15 mouse cellular contexts compared by ENCODE assay signal in the genomic region with DNA sequence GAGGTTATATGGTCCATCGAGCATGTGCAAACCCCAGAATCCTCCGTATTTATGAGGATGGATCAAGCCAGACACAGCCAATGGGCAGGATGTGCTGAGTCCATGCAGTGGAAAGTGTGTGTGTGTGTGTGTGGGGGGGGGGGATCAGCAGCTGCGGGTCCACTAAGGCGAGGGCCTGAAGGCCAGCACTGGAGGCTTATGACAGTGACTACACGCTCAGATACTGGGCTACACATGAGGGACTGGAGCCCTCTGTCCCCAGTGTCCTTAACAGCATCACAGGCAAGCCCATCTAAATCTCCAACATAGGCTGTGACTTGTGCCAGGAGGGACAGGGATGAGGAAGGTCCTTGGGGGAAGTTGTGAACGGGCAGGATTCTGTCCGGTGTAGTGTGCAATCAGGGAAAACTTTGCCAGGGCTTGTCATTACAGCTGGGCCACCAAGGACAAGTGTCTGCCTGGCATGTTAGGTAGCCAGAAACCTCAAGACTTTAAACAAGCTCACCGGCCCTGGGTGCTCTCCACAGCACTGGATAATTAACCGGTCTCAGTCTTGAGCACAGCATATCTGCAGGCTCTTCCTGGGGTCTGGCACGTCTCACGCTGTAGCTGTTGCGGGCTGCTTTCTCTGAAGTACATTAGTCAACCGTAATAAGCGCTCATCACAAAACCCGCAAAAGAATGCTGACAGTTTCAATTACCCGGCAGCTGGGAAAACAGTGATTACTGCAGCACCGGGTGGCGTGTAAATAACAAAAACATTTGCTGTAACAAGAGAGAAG.
DNase-seq lines count a peak whose midpoint lies in the region; ATAC-seq and TF ChIP-seq lines count a peak whose summit lies in the region.
"Had no signal": no experiment of that assay in that cellular context is flagged by ENCODE, and none has a peak within 500 bp of the region (broad histone marks: within the 10 kb centered on the region; RNA-seq: fewer than 3 reads in every experiment).

No protein-coding gene starts in this region.

- H3K79me2 ChIP-seq in C2C12 (ENCODE audit: control insufficient read depth, insufficient read depth): no peaks in the 10 kb centered on the region

- no peaks in the 10 kb centered on the region for H3K27me3 ChIP-seq in C2C12 (ENCODE audit: control insufficient read depth, insufficient read depth, insufficient read length)
- H3K27me3 ChIP-seq in forebrain, embryonic 13.5 days: 0 out of 2 replicates have a peak, but pooled peaks cover 3% of the 10 kb centered on the region
- H3K27me3 ChIP-seq in midbrain, embryonic 13.5 days: no peaks in the 10 kb centered on the region
- H3K27me3 ChIP-seq: CH12.LX had no signal

- peaks cover 18% of the 10 kb centered on the region for H3K4me1 ChIP-seq in forebrain, embryonic 13.5 days
- H3K4me1 ChIP-seq in midbrain, embryonic 13.5 days (replicated peaks): peaks cover 28% of the 10 kb centered on the region
- H3K4me1 ChIP-seq: heart, embryonic 15.5 days; limb, embryonic 15.5 days had no signal

- H3K36me3 ChIP-seq in C2C12 (ENCODE audit: control insufficient read depth, insufficient read depth): no peaks in the 10 kb centered on the region
- peaks cover 7% of the 10 kb centered on the region for H3K36me3 ChIP-seq in forebrain, embryonic 13.5 days (ENCODE audit: poor library complexity, severe bottlenecking)
- H3K36me3 ChIP-seq in midbrain, embryonic 13.5 days: peaks cover 41% of the 10 kb centered on the region
- H3K36me3 ChIP-seq: heart, embryonic 15.5 days; limb, embryonic 15.5 days had no signal

- H3K9me3 ChIP-seq in forebrain, embryonic 13.5 days (replicated peaks): no peaks in the 10 kb centered on the region
- H3K9me3 ChIP-seq in midbrain, embryonic 13.5 days: no peaks in the 10 kb centered on the region
- H3K9me3 ChIP-seq: heart, embryonic 15.5 days; limb, embryonic 15.5 days had no signal

- no peaks in the 10 kb centered on the region for H3K79me3 ChIP-seq in C2C12 (ENCODE audit: low read depth)

- TF ChIP-seq CTCF in C2C12 (IDR thresholded peaks at IDR 0.05; ENCODE audit: control insufficient read depth, insufficient read depth, insufficient read length): no peak

- H3K27ac ChIP-seq in forebrain, embryonic 13.5 days: 0 out of 2 replicates have a peak overlapping the region, but pooled peaks have one; percentile 21
- no peak overlapping the region for H3K27ac ChIP-seq in midbrain, embryonic 13.5 days
- H3K27ac ChIP-seq: heart, embryonic 15.5 days; limb, embryonic 15.5 days had no signal

- H3K4me2 ChIP-seq in forebrain, embryonic 13.5 days: peak overlapping the region; percentile 15; the same call in 1 of the 2 replicates
- H3K4me2 ChIP-seq in midbrain, embryonic 13.5 days (replicated peaks): no peak overlapping the region
- H3K4me2 ChIP-seq: heart, embryonic 15.5 days; limb, embryonic 15.5 days; lung, embryonic 14.5 days had no signal

- H3K9ac ChIP-seq in forebrain, embryonic 13.5 days: no peak overlapping the region
- no peak overlapping the region for H3K9ac ChIP-seq in midbrain, embryonic 13.5 days (replicated peaks)
- H3K9ac ChIP-seq: heart, embryonic 15.5 days; limb, embryonic 15.5 days; lung, embryonic 14.5 days had no signal

- DNase-seq in Muller cell, postnatal 12 days (ENCODE audit: inconsistent ontology term): peak; percentile 81
- DNase-seq in ovary, postnatal 10 days (ENCODE audit: low spot score): no peak
- no peak for DNase-seq in layer of hippocampus, adult 8-10 months (ENCODE audit: low spot score in 2 of 2)
- DNase-seq in layer of hippocampus, adult 9-10 months (ENCODE audit: low spot score): no peak
- DNase-seq: adrenal gland, adult 2 months; gastrocnemius, postnatal 10 days; lung, embryonic 14.5 days; thymus, adult 2 months had no signal

- no peak overlapping the region for H3ac ChIP-seq in C2C12 (ENCODE audit: control insufficient read depth, insufficient read length, low read depth)

- H3K4me3 ChIP-seq in C2C12 (ENCODE audit: insufficient read depth, poor library complexity, severe bottlenecking): no peak overlapping the region
- H3K4me3 ChIP-seq in forebrain, embryonic 13.5 days: no peak overlapping the region
- no peak overlapping the region for H3K4me3 ChIP-seq in midbrain, embryonic 13.5 days (replicated peaks)
- H3K4me3 ChIP-seq: heart, embryonic 15.5 days; limb, embryonic 15.5 days had no signal

- WGBS in forebrain, embryonic 13.5 days: 39% methylated on average over 18 of the region's 18 CpGs
- WGBS in midbrain, embryonic 13.5 days: 57% methylated on average over 18 of the region's 18 CpGs

- peak; percentile 83 for ATAC-seq in forebrain, embryonic 13.5 days
- ATAC-seq in midbrain, embryonic 13.5 days: peak; percentile 62
- ATAC-seq in cerebellum, adult (ENCODE audit: insufficient number of reproducible peaks, low FRiP score, low TSS enrichment): no peak

TF ChIP-seq in C2C12, 6 proteins besides CTCF, POLR2A, EP300 and RAD21:
- no peak for TF ChIP-seq USF1 (IDR thresholded peaks at IDR 0.05; ENCODE audit: low read depth)
- no peak for TF ChIP-seq FOSL1 (IDR thresholded peaks at IDR 0.05; ENCODE audit: insufficient read depth, low read length, poor library complexity, severe bottlenecking)
- TF ChIP-seq MYOG (IDR thresholded peaks at IDR 0.05; ENCODE audit: control insufficient read depth, extremely low read depth, insufficient read length): no peak
- TF ChIP-seq MYOD1 (IDR thresholded peaks at IDR 0.05; ENCODE audit: control insufficient read depth, insufficient read length, low read depth): peak; percentile 44
TF ChIP-seq in C2C12: peak in this region for 1.
